Mouse (Mus musculus) urinary bladder, postnatal 14 days (tissue): ENCODE data around the gene Fnip2.
"Not testable (repeated sequence)": the region's sequence is repeated elsewhere in the genome, so short reads cannot be mapped to it uniquely, and the experiment has no call there.

ENCODE experiments used
- DNase-seq: peaks from one replicate; pipeline ENCODE4 v3.0.0; 2021; ENCODE audit warnings: low spot score

Fnip2 gene

GRCm38 (mm10) chr3:79567703-79568362, at the start of gene Fnip2:
Gene Fnip2, minus strand, starts transcription at chr3:79567796.
- DNase-seq: peak; percentile 90

- no peak for DNase-seq
These were observed 42.3 kb upstream of the Fnip2 start for GRCm38 (mm10) chr3:79609886-79610285.

- no peak for DNase-seq
These were observed 27.9 kb upstream of the Fnip2 start for GRCm38 (mm10) chr3:79595468-79595867.

- no peak for DNase-seq
These were observed 24.3 kb upstream of the Fnip2 start for GRCm38 (mm10) chr3:79591793-79592471.

- peak; percentile 79 for DNase-seq
These were observed 23.5 kb upstream of the Fnip2 start, which contains the start of gene Ppid for GRCm38 (mm10) chr3:79590863-79591792. Gene Ppid, plus strand, starts transcription at chr3:79591342.

GRCm38 (mm10) chr3:79589671-79590070, 22.1 kb upstream of the Fnip2 start:
- no peak for DNase-seq

- peak; percentile 86 for DNase-seq
These were observed 19.2 kb upstream of the Fnip2 start for GRCm38 (mm10) chr3:79586804-79587203.

- no peak for DNase-seq
These were observed 12.4 kb upstream of the Fnip2 start for GRCm38 (mm10) chr3:79579891-79580575.

- no peak for DNase-seq
These were observed 10.6 kb upstream of the Fnip2 start for GRCm38 (mm10) chr3:79578164-79578563.

GRCm38 (mm10) chr3:79577606-79578005, 10.0 kb upstream of the Fnip2 start:
- no peak for DNase-seq

- DNase-seq: no peak
These were observed 9.3 kb upstream of the Fnip2 start for GRCm38 (mm10) chr3:79576865-79577264.

GRCm38 (mm10) chr3:79576468-79576816, 8.8 kb upstream of the Fnip2 start:
- no peak for DNase-seq

- peak; percentile 32 for DNase-seq
These were observed 8.2 kb upstream of the Fnip2 start for GRCm38 (mm10) chr3:79575576-79576467.

GRCm38 (mm10) chr3:79574336-79574735, 6.7 kb upstream of the Fnip2 start:
- DNase-seq: no peak

- DNase-seq: not testable (repeated sequence)
These were observed 5.8 kb upstream of the Fnip2 start for GRCm38 (mm10) chr3:79573376-79573775.

GRCm38 (mm10) chr3:79572399-79572798, 4.8 kb upstream of the Fnip2 start:
- no peak for DNase-seq

GRCm38 (mm10) chr3:79569351-79569681, 1.7 kb upstream of the Fnip2 start:
- DNase-seq: no peak

GRCm38 (mm10) chr3:79568629-79569350, 1.2 kb upstream of the Fnip2 start:
- DNase-seq: no peak

- DNase-seq: peak; percentile 15
These were observed 592 bp downstream of the Fnip2 start for GRCm38 (mm10) chr3:79566716-79567691.
